In the genomic region with DNA sequence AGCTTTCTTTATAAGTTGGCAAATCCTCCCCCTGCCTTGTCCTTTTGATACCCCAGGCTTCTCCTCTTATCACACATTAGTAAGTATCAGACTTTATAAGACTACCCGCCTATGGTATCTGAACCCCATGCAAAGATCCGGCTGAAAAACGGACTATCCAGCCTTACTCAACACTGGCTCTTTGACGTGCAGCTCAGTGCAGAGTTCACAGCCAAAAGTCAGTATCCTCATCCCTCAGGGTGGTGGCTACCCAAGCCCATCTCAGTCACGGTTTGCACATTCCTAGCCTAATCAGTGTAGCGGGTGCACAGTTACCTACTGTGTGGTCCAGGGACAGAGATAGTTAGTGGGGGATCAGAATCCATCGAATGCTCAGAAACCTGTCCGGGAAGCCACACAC, we compare ENCODE assay signal across 24 mouse cellular contexts.
DNase-seq lines count a peak whose midpoint lies in the region; ATAC-seq and TF ChIP-seq lines count a peak whose summit lies in the region.
"Had no signal": no experiment of that assay in that cellular context is flagged by ENCODE, and none has a peak within 500 bp of the region (broad histone marks: within the 10 kb centered on the region; RNA-seq: fewer than 3 reads in every experiment).

No protein-coding gene starts in this region.

- 58% methylated on average over 8 of the region's 8 CpGs for WGBS in liver, embryonic 13.5 days (ENCODE audit: insufficient replicate concordance)
- WGBS in liver, embryonic 12.5 days (ENCODE audit: insufficient replicate concordance) = 60% methylated on average over 8 of the region's 8 CpGs
- WGBS in liver, postnatal 0 days (ENCODE audit: insufficient replicate concordance) = 58% methylated on average over 8 of the region's 8 CpGs
- 91% methylated on average over 8 of the region's 8 CpGs for WGBS in midbrain, embryonic 11.5 days
- WGBS in midbrain, embryonic 15.5 days = 88% methylated on average over 8 of the region's 8 CpGs

- no peak for TF ChIP-seq EP300 in liver, postnatal 0 days (IDR thresholded peaks at IDR 0.05; ENCODE audit: low read depth)

- no peak for DNase-seq in liver, embryonic 13.5 days
- no peak for DNase-seq in liver, postnatal 0 days
- DNase-seq in liver = no peak
- DNase-seq in midbrain, embryonic 11.5 days (ENCODE audit: low spot score, missing footprints) = peak; percentile 75
- DNase-seq: adrenal gland, adult 8-10 months; adrenal gland, postnatal 14 days; adrenal gland, postnatal 36 days; B cell, adult 2 months; cerebellum, adult 11-12 months; cerebellum, adult 2 months; cerebellum, adult 9-10 months; cerebellum, postnatal 10 days; cerebellum, postnatal 25 days had no signal

- no peak overlapping the region for H3K27ac ChIP-seq in liver, embryonic 13.5 days
- no peak overlapping the region for H3K27ac ChIP-seq in liver, embryonic 12.5 days
- H3K27ac ChIP-seq in liver, postnatal 0 days (ENCODE audit: low read depth) = no peak overlapping the region
- H3K27ac ChIP-seq in midbrain, embryonic 11.5 days (ENCODE audit: low read depth, low read length) = no peak overlapping the region
- H3K27ac ChIP-seq in midbrain, embryonic 15.5 days = no peak overlapping the region
- H3K27ac ChIP-seq: embryonic facial prominence, embryonic 10.5 days; embryonic facial prominence, embryonic 12.5 days; forebrain, embryonic 13.5 days; forebrain, embryonic 15.5 days had no signal

- H3K9me3 ChIP-seq in liver, embryonic 13.5 days (replicated peaks) = no peaks in the 10 kb centered on the region
- no peaks in the 10 kb centered on the region for H3K9me3 ChIP-seq in liver, embryonic 12.5 days (replicated peaks)
- no peaks in the 10 kb centered on the region for H3K9me3 ChIP-seq in liver, postnatal 0 days (ENCODE audit: low read length)
- H3K9me3 ChIP-seq in midbrain, embryonic 11.5 days (ENCODE audit: control insufficient read depth, low read length) = no peaks in the 10 kb centered on the region
- no peaks in the 10 kb centered on the region for H3K9me3 ChIP-seq in midbrain, embryonic 15.5 days
- H3K9me3 ChIP-seq: embryonic facial prominence, embryonic 10.5 days; embryonic facial prominence, embryonic 12.5 days; forebrain, embryonic 13.5 days; forebrain, embryonic 15.5 days had no signal

- no peak overlapping the region for H3K9ac ChIP-seq in liver, embryonic 13.5 days
- no peak overlapping the region for H3K9ac ChIP-seq in liver, embryonic 12.5 days
- no peak overlapping the region for H3K9ac ChIP-seq in liver, postnatal 0 days (replicated peaks)
- no peak overlapping the region for H3K9ac ChIP-seq in midbrain, embryonic 11.5 days (ENCODE audit: low read length)
- no peak overlapping the region for H3K9ac ChIP-seq in midbrain, embryonic 15.5 days
- H3K9ac ChIP-seq: embryonic facial prominence, embryonic 12.5 days; forebrain, embryonic 13.5 days; forebrain, embryonic 15.5 days had no signal

- no peak for TF ChIP-seq CTCF in liver, postnatal 0 days (IDR thresholded peaks at IDR 0.05; ENCODE audit: low read depth)

- peak; percentile 50; the same call in 1 of the 2 replicates for ATAC-seq in liver, embryonic 13.5 days (ENCODE audit: low read depth)
- no peak for ATAC-seq in liver, embryonic 12.5 days
- peak; percentile 50 for ATAC-seq in liver, postnatal 0 days
- ATAC-seq in midbrain, embryonic 11.5 days (ENCODE audit: low FRiP score) = no peak
- ATAC-seq in midbrain, embryonic 15.5 days (replicated peaks) = no peak
- ATAC-seq: activated CD4-positive, CD25-positive, alpha-beta regulatory T cell, adult 4 months; CD4-positive, CD25-positive, alpha-beta regulatory T cell, adult 4 months; forebrain, embryonic 13.5 days; forebrain, embryonic 15.5 days; Patski had no signal

- H3K36me3 ChIP-seq in liver, embryonic 13.5 days = no peaks in the 10 kb centered on the region
- no peaks in the 10 kb centered on the region for H3K36me3 ChIP-seq in liver, embryonic 12.5 days
- no peaks in the 10 kb centered on the region for H3K36me3 ChIP-seq in liver, postnatal 0 days (replicated peaks; ENCODE audit: insufficient read depth, low read length)
- H3K36me3 ChIP-seq in midbrain, embryonic 11.5 days (ENCODE audit: control insufficient read depth, insufficient read depth, low read length) = no peaks in the 10 kb centered on the region
- no peaks in the 10 kb centered on the region for H3K36me3 ChIP-seq in midbrain, embryonic 15.5 days (replicated peaks)
- H3K36me3 ChIP-seq: embryonic facial prominence, embryonic 10.5 days; embryonic facial prominence, embryonic 12.5 days; forebrain, embryonic 15.5 days; G1E had no signal

- H3K4me1 ChIP-seq in liver, embryonic 13.5 days (replicated peaks) = peaks cover 13% of the 10 kb centered on the region; the same call in 1 of the 2 replicates
- H3K4me1 ChIP-seq in liver, embryonic 12.5 days = peaks cover 20% of the 10 kb centered on the region; the same call in 1 of the 2 replicates
- H3K4me1 ChIP-seq in liver, postnatal 0 days (ENCODE audit: insufficient read depth) = peaks cover 9% of the 10 kb centered on the region; the same call in 1 of the 2 replicates
- no peaks in the 10 kb centered on the region for H3K4me1 ChIP-seq in midbrain, embryonic 11.5 days (ENCODE audit: control insufficient read depth, insufficient read depth, low read length)
- no peaks in the 10 kb centered on the region for H3K4me1 ChIP-seq in midbrain, embryonic 15.5 days
- H3K4me1 ChIP-seq: embryonic facial prominence, embryonic 12.5 days; forebrain, embryonic 13.5 days; forebrain, embryonic 15.5 days had no signal

- no peak overlapping the region for H3K4me3 ChIP-seq in liver, embryonic 13.5 days (replicated peaks)
- no peak overlapping the region for H3K4me3 ChIP-seq in liver, embryonic 12.5 days
- H3K4me3 ChIP-seq in liver, postnatal 0 days (ENCODE audit: low read depth, low read length) = no peak overlapping the region
- H3K4me3 ChIP-seq in midbrain, embryonic 11.5 days (ENCODE audit: low read depth, low read length) = no peak overlapping the region
- H3K4me3 ChIP-seq in midbrain, embryonic 15.5 days = no peak overlapping the region
- H3K4me3 ChIP-seq: embryonic facial prominence, embryonic 10.5 days; embryonic facial prominence, embryonic 12.5 days; forebrain, embryonic 13.5 days; forebrain, embryonic 15.5 days had no signal

- no peaks in the 10 kb centered on the region for H3K27me3 ChIP-seq in liver, embryonic 13.5 days
- H3K27me3 ChIP-seq in liver, embryonic 12.5 days (replicated peaks) = no peaks in the 10 kb centered on the region
- no peaks in the 10 kb centered on the region for H3K27me3 ChIP-seq in liver, postnatal 0 days (ENCODE audit: insufficient read depth, low read length)
- H3K27me3 ChIP-seq in midbrain, embryonic 11.5 days (ENCODE audit: control insufficient read depth, insufficient read depth, low read length) = no peaks in the 10 kb centered on the region
- no peaks in the 10 kb centered on the region for H3K27me3 ChIP-seq in midbrain, embryonic 15.5 days (replicated peaks)
- H3K27me3 ChIP-seq: CH12.LX; embryonic facial prominence, embryonic 12.5 days; forebrain, embryonic 13.5 days; forebrain, embryonic 15.5 days; Patski had no signal

- H3K4me2 ChIP-seq in liver, embryonic 13.5 days = no peak overlapping the region
- H3K4me2 ChIP-seq in liver, embryonic 12.5 days = no peak overlapping the region
- H3K4me2 ChIP-seq in liver, postnatal 0 days (ENCODE audit: low read depth, low read length) = no peak overlapping the region
- no peak overlapping the region for H3K4me2 ChIP-seq in midbrain, embryonic 11.5 days
- H3K4me2 ChIP-seq in midbrain, embryonic 15.5 days = no peak overlapping the region
- H3K4me2 ChIP-seq: embryonic facial prominence, embryonic 12.5 days; forebrain, embryonic 13.5 days; forebrain, embryonic 15.5 days had no signal

Comparison
In these comparisons a context has a peak if more than half of its experiments do, and no peak if none do; other contexts are left out.
1. ATAC-seq: peak in liver, embryonic 13.5 days (single experiment) and liver, postnatal 0 days (single experiment); none in liver, embryonic 12.5 days (single experiment), midbrain, embryonic 11.5 days (single experiment) and midbrain, embryonic 15.5 days (single experiment).